Mouse (Mus musculus): ENCODE measurements around the gene Adamtsl1. TPM values are rescaled to one million over a fixed set of nuclear protein-coding genes. Genes with fewer than 3 reads are reported as not detected.
A peak's percentile ranks its signal among the peaks of the same experiment; 100 is the strongest.

The Adamtsl1 gene
- total RNA-seq, 2 experiments from 2014 or later, result 9.6 to 11.7 TPM

DNA sequence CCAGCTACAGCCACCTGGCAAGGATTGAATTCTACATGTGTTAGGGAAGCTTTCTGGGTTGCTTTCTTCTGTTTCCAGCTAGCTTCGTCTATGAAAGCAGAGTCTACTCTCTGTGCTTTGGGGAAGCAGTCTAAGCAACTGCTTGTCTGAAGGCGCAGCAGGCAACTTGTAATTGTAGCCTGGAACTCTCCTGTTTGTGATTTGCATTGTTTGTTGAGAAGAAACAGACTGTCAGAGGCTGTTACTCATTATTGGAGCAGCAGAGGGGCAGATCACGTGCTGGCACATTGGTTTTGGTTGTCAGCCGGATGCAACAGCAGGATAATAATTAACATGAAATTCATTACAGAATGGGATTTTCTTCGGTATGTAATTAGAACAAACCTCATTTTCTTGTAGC lies 254.1 kb downstream of the Adamtsl1 start:
- H3K4me3 ChIP-seq, result no peak overlapping the region; the same call in 1 of the 2 replicates
- peak overlapping the region; percentile 40 for H3K27ac ChIP-seq
- no peak for TF ChIP-seq CTCF (conservative IDR thresholded peaks at IDR 0.05)
- DNase-seq (ENCODE audit: low spot score in 2 of 2), result peak; percentile 19 to 46

DNA sequence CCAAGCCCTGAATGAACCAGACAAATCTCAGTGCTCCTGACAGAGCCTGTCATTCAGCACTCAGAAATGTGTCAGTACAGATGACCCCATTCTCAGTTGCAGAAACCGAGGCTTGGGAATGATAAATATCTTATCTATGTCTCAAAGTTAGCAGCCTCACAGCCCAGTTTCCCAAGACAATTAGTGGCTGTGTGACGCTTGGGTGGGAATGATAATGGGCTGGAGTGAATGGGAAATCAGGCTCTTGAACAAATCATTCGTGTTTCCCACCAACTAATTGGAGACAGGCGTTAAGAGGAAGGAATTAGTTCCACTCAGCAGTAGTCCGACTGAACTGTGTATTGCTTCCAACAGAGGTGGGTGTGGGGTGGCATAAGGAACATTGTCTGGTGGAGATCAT lies 268.5 kb downstream of the Adamtsl1 start:
- no peak for DNase-seq (ENCODE audit: low spot score in 2 of 2)
- TF ChIP-seq CTCF (conservative IDR thresholded peaks at IDR 0.05), result no peak

DNA sequence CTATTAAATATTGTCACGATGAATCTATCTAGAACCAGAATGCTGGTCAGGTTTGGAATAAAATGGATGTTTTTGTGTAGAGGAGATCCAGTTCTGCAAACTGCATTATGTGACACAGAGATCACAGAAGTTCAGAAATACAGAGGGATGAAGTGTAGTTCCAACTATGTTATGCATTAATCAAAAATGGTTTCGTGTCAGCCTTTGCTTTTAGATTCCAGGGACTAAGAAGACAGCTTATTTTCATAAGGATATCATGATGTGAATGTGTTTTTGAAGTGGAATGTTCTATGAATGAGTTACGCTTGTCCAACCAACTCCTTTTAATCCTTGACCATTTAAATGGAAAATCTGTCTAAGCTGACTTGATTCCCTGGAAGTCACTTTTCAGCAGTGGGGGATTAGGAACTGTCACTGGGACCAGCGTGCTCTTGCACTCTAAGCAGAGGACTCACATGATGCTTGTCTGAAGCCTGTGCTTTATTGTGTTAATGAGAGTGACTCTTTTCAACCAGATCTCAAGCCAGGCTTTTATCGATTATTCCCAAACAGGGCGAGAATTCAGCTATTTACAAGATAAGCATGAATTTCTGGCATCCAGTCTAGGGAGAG lies 269.9 kb downstream of the Adamtsl1 start:
- no peak overlapping the region for H3K27ac ChIP-seq
- TF ChIP-seq CTCF (conservative IDR thresholded peaks at IDR 0.05), result no peak
- DNase-seq (ENCODE audit: low spot score in 2 of 2), result no peak
- H3K4me3 ChIP-seq, result no peak overlapping the region

More for the DNA sequence above, 268.5 kb downstream of the Adamtsl1 start:
- Histone ChIP-seq H3K27ac (no peak overlapping the region), H3K4me3 (no peak overlapping the region)

DNA sequence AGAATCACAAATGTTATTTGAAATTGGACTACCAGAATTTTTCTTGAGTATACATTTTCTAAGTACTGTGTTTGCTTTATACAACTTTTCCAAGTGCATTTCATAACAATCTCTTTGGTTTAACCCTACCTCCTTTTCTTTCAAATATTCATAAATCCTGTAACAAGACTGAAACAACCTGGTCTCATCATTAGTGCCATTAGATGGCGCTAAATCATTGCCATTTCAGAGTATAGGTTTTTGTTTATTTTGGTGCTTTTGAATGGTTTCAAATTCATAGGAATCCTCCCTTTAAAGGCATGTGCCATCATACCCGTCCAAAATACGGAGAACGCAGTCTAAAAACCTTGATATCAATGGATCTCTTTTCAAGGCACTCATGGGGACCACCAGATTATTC lies 270.5 kb downstream of the Adamtsl1 start:
- peak; percentile 72 for TF ChIP-seq CTCF (conservative IDR thresholded peaks at IDR 0.05)
- no peak for DNase-seq (ENCODE audit: low spot score in 2 of 2)
- Histone ChIP-seq H3K27ac (no peak overlapping the region), H3K4me3 (no peak overlapping the region)

DNA sequence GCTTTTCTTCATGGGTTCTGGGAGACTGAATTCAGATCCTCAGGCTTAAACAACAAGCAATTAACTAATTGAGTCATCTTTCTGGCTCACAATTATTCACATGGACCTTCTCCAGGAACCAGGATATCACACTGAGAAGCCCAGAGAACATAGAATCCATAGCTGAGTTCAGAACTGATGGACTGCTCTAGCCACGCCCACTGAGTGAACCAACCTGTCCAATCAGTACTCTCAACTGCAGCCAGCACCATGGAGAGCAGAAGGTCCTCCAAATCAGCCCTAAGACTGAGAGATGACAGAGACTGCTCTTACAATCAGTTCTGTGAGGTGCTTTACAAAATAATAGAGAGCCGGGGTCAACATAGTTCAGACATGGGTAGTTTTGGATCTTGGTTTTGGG lies 276.3 kb downstream of the Adamtsl1 start:
- Histone ChIP-seq H3K27ac (no peak overlapping the region), H3K4me3 (no peak overlapping the region)
- no peak for DNase-seq (ENCODE audit: low spot score in 2 of 2)
- TF ChIP-seq CTCF (conservative IDR thresholded peaks at IDR 0.05), result no peak

DNA sequence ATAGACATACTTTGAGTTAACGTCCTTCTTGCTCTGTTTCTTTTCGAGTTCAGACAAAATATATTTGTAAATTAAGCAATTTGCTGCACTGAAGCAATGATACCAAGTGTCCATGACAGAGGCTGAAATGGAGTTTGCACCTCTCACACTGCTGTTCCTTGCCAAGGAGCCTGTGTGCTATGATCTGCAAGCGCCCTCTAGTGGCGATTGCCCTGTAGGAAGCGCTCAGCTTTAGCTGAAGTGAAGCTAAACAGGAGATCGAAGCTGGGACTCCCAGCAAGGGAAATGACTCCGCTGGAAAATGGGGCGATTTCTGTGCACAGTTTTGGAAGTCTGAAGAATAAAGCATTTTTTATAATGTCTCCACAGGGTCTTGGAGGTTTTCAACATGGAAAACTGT lies 287.8 kb downstream of the Adamtsl1 start:
- H3K4me3 ChIP-seq, result no peak overlapping the region
- peak; percentile 96 for TF ChIP-seq CTCF (conservative IDR thresholded peaks at IDR 0.05)
- DNase-seq (ENCODE audit: low spot score in 2 of 2), result peak; percentile 65 to 79
- H3K27ac ChIP-seq, result no peak overlapping the region

DNA sequence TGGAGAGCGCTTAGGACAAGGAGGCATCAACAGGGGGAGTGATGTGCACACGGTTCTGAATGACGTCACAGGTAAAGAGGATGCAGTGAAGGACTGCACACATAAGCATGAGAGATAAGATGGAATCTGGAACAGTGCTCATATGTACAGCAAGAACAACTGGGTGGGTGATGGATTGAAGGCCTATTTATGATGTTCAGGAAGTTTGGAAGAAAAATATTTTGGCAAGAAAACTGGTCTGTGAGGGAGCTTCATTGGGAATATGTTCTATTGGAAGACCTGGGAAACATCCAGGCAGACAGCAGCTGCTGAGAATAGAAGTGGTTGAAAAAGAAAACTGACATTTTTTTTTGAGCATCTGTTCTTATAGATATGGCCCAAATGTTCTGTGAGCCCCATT lies 300.4 kb downstream of the Adamtsl1 start:
- H3K4me3 ChIP-seq, result no peak overlapping the region
- DNase-seq (ENCODE audit: low spot score in 2 of 2), result peak in 1 of 2 experiments; percentile 23
- no peak for TF ChIP-seq CTCF (conservative IDR thresholded peaks at IDR 0.05)
- no peak overlapping the region for H3K27ac ChIP-seq

DNA sequence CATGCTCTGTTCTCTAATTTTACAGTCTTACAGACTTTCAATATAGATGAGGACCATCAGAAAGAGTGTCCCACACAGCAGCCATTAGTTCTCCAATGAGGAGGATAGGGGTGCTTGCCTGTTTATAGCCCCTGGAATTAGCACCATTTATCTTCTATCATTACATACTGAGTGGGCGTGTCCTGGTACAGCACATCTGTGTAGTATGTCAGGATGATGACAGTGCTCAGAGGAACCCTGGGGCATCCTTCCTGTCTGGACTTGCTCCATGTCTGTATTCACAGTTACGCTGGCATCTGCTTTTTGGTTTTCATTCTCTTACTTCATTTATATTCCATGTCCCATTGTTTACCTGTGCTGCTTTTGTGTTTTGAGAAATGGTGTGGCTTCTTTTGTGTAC lies 304.5 kb downstream of the Adamtsl1 start:
- no peak for TF ChIP-seq CTCF (conservative IDR thresholded peaks at IDR 0.05)
- H3K27ac ChIP-seq, result no peak overlapping the region
- DNase-seq (ENCODE audit: low spot score in 2 of 2), result no peak

DNA sequence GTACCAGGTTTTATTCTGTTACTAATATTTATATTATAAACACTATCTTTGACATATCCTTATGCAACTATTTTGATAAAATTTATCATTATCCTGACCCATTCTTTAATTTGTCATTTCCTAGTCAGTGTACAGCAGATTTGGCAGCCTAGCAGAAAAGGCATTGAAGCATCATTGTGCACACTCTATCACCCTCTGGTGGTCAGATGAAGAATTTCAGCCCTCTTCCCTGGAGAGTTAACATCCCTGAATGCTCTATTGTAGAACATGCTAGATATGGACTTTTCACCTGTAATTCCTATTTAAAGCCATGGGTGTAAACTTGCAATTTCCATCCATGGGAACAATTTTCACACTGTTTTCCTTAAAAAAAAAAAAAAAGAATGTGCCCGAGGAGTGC lies 305.2 kb downstream of the Adamtsl1 start:
- H3K27ac ChIP-seq, result no peak overlapping the region
- peak; percentile 99 for TF ChIP-seq CTCF (conservative IDR thresholded peaks at IDR 0.05)
- DNase-seq (ENCODE audit: low spot score in 2 of 2), result peak; percentile 45 to 66
- H3K4me3 ChIP-seq, result no peak overlapping the region

More for the DNA sequence above, 304.5 kb downstream of the Adamtsl1 start:
- H3K4me3 ChIP-seq, result no peak overlapping the region

DNA sequence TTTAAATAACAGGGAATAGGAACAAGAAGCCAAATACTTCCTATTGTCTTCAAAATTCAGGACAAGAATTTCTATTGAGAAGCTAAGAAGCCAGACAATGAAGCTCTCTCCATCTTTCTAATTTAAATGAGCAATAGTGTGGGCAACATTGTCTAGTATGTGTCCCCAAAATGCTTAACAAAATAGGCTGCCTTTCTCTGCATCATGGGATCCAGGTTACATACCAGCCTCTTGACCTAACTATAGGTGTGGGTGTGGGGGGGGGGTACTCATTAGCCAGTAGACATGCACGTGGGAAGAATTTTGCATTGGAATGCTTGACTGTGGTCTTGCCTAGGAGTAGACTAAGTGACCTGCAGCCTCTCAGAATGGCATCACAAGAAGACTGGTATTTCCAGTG lies 305.9 kb downstream of the Adamtsl1 start:
- no peak for TF ChIP-seq CTCF (conservative IDR thresholded peaks at IDR 0.05)

DNA sequence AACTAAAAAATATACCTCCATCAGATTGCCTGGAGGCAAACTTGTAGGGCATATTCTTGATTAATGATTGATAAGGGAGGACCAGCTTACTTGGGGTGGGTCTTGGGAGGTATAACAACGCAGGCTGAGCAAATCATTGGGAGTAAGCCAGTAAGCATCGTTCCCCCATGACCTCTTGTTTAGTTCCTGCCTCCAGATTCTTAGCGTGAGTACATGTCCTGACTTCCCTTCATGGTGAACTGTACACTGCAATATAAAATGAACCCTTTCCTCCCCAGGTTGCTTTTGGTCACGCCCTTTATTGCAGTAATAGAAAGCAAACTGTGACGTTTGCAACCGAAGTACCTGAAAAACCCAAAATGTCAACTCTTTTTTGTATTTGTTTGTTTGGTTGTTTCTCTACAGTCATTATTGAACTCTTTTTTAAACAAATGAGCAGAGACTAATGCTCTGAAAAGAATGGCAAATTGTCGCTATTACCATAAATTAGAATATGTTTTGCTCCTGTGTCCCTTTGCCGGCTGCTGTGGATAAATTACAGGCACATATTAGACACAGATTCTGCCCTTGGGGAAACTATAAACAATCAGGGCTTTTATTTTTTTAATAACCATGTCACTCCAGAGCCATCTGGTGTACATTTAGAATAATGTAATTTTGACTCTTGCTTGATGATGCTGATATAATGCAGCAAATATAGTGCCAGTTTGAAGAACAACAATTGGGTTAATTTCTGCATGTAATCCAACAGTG lies 310.2 kb downstream of the Adamtsl1 start:
- Histone ChIP-seq H3K4me3 (no peak overlapping the region), H3K27ac (no peak overlapping the region)
- TF ChIP-seq CTCF (conservative IDR thresholded peaks at IDR 0.05), result peak; percentile 32; the same call in 1 of the 2 replicates
- no peak for DNase-seq (ENCODE audit: low spot score in 2 of 2)

More for the DNA sequence above, 305.9 kb downstream of the Adamtsl1 start:
- DNase-seq (ENCODE audit: low spot score in 2 of 2), result no peak
- Histone ChIP-seq H3K27ac (no peak overlapping the region), H3K4me3 (no peak overlapping the region)

DNA sequence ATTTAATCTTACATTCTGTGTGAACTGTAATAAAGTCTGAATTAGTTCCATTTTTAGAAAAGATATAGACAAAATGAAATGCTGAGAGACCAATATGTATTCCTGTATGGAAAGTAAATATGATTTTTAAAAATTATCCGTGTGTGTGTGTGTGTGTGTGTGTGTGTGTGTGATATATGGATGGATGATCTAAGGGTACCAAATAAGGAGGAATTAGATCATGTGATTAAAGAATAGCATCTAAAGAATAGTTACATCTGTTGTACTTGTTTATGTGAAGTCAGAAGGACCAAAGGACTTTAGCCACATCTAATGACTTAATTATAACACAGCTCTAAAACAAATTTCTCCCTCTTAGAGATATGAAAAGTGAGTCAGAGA lies 310.7 kb downstream of the Adamtsl1 start:
- DNase-seq (ENCODE audit: low spot score in 2 of 2), result no peak
- Histone ChIP-seq H3K27ac (no peak overlapping the region), H3K4me3 (no peak overlapping the region)
- no peak for TF ChIP-seq CTCF (conservative IDR thresholded peaks at IDR 0.05)

DNA sequence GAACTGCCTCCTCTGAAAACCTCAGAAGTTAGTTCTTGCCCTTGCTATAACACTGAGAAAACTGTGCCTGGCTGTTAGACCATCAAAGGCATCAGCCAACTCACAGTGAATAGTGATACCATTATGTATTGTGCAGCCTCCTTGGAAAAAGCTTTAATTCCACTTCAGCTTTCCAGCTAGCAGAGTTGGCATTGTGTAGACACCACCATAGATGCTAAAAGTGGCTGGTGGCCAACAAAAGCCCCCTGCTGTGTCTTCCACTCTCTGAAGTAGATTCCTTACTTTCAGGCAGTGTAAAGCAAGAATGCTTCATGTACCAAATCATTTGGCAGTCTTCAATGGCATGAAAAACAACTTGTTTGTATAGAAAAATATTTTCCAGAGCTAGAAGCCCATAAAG lies 323.1 kb downstream of the Adamtsl1 start:
- no peak for TF ChIP-seq CTCF (conservative IDR thresholded peaks at IDR 0.05)
- no peak for DNase-seq (ENCODE audit: low spot score in 2 of 2)
- H3K27ac ChIP-seq, result no peak overlapping the region

DNA sequence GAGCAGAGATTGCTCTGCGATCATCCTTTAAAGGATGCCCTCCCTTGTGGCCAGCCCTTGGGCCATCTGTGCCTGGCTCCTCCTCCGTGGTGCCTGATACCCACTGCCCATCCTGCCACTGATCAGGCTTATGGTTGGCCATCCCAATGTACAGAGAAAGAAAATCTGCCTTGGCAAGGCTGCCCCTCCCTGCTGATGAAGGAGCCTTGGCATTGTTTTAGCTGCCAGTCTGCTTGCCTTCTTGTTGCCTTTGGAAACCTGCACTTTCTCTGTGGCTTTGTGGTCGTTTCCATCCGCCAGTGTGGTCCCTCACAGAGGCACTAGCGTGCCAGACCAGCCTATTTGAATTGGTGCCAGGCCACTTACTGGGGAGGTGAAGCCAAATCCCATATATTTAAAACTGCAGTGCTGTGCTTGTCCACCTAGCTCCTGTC lies 323.6 kb downstream of the Adamtsl1 start:
- no peak for DNase-seq (ENCODE audit: low spot score in 2 of 2)
- TF ChIP-seq CTCF (conservative IDR thresholded peaks at IDR 0.05), result no peak
- Histone ChIP-seq H3K27ac (no peak overlapping the region), H3K4me3 (no peak overlapping the region)

More for the DNA sequence above, 323.1 kb downstream of the Adamtsl1 start:
- no peak overlapping the region for H3K4me3 ChIP-seq

All from layer of hippocampus, adult 2 months (tissue).